Mouse (Mus musculus): ENCODE measurements around the gene Elmod3. TPM values are rescaled to one million over a fixed set of nuclear protein-coding genes. Genes with fewer than 3 reads are reported as not detected.

Elmod3 gene
- total RNA-seq, 2 experiments from 2014 or later: 24.5 to 24.8 TPM

GRCm38 (mm10) chr6:72615151-72615550, 16.9 kb upstream of the Elmod3 start:
- DNase-seq (ENCODE audit: low spot score in 2 of 2): no peak

DNA sequence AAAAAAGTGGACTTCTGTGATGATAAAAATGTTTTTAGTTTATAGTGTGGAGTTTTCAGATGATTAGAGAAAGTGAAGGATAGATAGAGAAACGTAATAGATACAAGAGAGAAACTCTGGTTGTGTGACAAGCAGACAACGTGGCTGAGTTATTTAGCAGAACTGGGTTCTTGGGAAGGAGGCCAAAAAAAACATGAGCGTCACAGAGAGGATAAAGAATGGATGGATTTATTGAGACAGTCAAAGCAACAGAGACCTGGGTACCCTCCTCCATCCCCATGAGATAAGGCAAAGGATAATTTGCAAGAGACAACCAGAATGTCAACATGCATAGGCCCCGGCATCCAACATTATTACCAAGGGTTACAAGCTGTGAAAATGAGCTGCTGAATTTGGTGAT, 12.0 kb upstream of the Elmod3 start:
- DNase-seq (ENCODE audit: low spot score in 2 of 2): no peak

DNA sequence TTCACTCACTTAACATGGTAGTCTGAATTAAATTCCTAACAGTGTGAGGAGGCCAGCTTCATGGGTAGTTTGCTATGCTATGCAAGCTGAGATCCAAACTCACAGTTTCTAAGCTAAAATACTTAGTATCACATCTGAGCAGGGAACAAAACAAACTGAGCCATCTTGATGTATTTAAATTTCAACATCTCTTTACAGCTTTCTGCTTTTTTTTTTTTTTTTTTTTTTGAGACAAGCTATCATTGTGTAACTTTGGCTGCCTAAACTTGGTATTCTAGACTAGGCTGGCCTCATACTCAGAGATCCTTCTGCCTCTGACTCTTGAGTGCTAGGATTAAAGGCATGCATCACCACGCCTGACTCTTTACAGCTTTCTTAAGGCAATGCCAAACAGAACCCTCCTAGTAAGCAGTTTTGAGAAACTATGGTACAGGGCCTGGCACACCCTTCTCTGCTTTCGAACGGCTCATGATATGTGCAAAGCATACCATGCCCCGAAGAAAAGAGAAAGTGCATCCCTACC, 10.5 kb upstream of the Elmod3 start:
- no peak for DNase-seq (ENCODE audit: low spot score in 2 of 2)

- DNase-seq (ENCODE audit: low spot score in 2 of 2): no peak
Observed at GRCm38 (mm10) chr6:72607676-72608075, 9.5 kb upstream of the Elmod3 start.

DNA sequence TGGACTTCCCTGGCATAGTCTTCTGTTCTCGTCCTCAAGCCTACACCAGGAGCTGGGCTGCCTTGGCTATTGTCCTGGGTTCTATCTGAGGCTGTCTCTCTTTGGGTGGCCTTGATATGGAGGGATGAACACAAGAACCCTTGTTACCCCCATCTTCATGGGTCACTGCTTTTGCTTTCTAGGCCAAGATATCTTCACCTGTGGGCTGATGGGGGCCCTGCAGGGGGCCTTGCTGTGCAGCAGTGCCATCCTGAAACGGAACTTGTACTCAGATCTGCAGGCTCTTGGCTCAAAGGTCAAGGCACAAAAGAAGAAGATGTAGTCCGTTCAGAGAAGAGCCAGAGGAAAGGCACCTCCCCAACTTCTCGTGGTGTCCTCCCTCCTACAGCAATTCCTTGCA, 8.8 kb upstream of the Elmod3 start:
- no peak for DNase-seq (ENCODE audit: low spot score in 2 of 2)

DNA sequence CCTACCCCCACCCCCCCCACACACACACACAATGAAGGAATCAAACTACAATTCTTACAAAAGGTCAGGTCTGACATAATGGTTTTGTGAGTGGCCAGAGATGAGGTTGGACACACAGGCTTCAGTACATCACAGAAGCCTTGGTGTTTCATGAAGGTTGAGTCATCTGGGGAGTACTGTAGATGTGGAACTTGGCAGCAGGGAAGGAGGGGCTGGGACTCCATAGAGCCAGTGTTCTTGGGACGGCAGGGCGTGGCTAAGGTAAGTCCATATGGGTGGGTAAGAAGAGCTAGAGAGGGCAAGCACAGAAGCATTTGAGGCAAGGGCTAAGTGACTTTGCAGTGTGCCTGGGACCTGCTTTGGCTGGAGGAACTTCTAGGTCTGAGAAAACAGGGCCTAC, 5.9 kb upstream of the Elmod3 start:
- no peak for DNase-seq (ENCODE audit: low spot score in 2 of 2)

- DNase-seq (ENCODE audit: low spot score in 2 of 2): peak; percentile 56 to 90
Observed at GRCm38 (mm10) chr6:72601732-72602131, 3.5 kb upstream of the Elmod3 start.

GRCm38 (mm10) chr6:72600771-72601170, 2.6 kb upstream of the Elmod3 start:
- DNase-seq (ENCODE audit: low spot score in 2 of 2): no peak

DNA sequence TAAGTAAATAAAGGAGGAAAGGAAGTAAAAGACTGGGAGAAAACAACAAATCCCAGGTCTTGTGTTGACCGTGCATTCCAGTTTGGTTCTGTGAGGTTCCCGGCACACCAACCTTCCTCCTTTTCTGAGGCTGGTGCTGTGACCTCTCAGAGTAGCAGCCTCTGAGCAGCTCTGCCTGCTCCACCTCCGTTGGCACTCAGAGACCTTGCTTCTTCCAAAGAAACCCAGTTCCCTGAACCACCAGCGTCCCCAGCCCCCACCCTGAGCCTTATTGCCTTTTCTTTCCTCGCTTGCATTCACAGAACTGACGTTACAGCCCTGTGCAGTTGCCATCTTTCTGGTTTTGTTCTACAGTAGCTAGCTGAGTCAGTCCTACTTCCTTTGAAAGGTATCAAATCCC, 2.0 kb upstream of the Elmod3 start:
- no peak for DNase-seq (ENCODE audit: low spot score in 2 of 2)

- DNase-seq (ENCODE audit: low spot score in 2 of 2): no peak
Observed at GRCm38 (mm10) chr6:72598791-72599557, 761 bp upstream of the Elmod3 start.

GRCm38 (mm10) chr6:72597083-72597874, 934 bp downstream of the Elmod3 start:
- DNase-seq (ENCODE audit: low spot score in 2 of 2): peak in 1 of 2 experiments; percentile 42

- no peak for DNase-seq (ENCODE audit: low spot score in 2 of 2)
Observed at GRCm38 (mm10) chr6:72593914-72594313, 4.3 kb downstream of the Elmod3 start.

DNA sequence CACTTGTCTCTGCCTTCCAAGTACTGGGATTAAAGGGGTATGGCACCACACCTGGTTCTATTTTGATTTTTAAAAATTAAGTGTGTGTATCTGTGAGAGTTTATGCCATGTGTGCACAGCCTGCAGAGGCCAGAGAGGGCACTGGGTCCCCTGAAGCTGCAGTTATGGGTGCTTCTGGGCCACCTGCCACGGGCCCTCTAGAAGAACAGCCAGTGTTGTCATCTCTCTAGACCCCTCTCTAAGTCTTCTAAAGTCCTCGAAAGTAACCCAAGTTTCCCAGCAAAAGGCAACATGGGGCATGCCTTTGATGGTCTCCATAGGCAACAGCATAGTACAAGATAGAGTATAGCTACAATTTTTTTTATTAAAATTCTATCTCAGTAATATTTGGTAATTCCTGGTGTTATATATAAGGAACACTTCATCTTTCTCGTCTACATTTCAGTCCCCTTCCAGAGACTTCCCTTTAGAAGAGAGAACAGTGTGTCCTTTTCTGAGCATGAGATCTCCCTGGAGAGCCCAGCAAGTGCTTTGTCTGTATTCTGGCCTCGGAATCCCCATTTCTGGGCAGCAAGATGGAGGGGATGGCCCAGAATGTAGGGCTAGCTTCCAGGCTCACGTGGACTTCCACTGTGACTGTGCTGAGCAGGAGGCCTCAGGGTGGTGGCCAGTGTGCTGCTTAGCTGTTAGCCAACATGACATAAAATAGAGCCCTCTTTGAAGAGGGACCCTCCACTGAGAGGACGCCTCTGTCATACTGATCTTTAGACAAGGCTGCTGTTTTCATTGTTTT, 5.0 kb downstream of the Elmod3 start:
- peak in 1 of 2 experiments; percentile 36 for DNase-seq (ENCODE audit: low spot score in 2 of 2)

DNA sequence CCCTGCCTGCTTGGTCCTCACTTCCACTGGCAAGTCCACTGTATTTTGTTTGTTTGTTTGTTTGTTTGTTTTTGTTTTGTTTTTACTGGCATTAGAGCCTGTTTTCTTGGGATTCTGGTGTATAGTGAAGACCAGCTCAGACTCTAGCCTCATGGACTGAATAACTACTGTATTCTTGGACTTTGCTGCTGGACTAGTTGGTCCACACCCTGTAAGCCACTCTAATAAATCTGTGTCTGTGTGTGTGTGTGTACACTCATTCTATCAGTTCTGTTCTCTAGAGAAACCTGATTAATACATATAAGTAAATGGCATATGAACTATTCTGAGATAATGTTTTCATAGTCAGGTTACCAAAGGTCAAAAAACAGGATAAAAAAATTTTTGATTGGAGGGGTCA, 8.1 kb downstream of the Elmod3 start:
- DNase-seq (ENCODE audit: low spot score in 2 of 2): no peak

DNA sequence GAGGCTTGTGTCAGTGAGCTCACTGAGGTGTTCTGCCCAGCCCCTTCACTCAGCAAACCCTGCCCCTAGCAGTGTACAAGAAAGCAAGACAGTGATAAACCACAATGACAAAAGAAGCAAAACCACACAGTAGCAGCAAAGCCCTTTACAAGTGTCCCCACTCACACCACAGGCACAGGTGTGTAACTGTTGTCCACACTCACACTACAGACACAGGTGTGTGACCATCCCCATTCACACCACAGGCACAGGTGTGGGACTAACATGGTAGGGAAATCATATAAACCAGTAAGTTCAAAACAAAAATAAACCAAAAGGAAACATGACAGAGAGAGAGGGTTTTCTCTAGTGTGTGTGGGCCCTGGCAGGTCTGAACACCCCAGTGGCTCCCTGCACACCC, 9.9 kb downstream of the Elmod3 start:
- DNase-seq (ENCODE audit: low spot score in 2 of 2): no peak

DNA sequence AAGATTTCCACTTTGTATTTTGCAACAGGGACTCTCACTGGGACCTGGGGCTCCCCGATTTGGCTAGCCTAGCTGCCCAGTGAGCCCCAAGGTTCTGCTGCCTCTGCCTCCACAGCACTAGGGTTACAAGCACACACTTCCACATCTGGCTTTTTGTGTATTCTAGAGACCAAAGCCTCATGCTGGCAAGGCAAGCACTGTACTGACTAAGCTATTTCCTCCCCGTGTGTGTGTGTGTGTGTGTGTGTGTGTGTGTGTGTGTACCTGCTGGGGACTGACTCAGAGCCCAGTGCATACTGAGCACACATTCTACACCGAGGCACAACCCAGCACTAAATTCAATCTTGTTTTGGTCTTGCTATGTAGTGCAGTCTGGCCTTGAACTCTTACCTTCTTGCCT, 11.5 kb downstream of the Elmod3 start:
- no peak for DNase-seq (ENCODE audit: low spot score in 2 of 2)

- no peak for DNase-seq (ENCODE audit: low spot score in 2 of 2)
Observed at GRCm38 (mm10) chr6:72584154-72584553, 14.1 kb downstream of the Elmod3 start.

- no peak for DNase-seq (ENCODE audit: low spot score in 2 of 2)
Observed at GRCm38 (mm10) chr6:72583211-72583839, 14.9 kb downstream of the Elmod3 start.

DNA sequence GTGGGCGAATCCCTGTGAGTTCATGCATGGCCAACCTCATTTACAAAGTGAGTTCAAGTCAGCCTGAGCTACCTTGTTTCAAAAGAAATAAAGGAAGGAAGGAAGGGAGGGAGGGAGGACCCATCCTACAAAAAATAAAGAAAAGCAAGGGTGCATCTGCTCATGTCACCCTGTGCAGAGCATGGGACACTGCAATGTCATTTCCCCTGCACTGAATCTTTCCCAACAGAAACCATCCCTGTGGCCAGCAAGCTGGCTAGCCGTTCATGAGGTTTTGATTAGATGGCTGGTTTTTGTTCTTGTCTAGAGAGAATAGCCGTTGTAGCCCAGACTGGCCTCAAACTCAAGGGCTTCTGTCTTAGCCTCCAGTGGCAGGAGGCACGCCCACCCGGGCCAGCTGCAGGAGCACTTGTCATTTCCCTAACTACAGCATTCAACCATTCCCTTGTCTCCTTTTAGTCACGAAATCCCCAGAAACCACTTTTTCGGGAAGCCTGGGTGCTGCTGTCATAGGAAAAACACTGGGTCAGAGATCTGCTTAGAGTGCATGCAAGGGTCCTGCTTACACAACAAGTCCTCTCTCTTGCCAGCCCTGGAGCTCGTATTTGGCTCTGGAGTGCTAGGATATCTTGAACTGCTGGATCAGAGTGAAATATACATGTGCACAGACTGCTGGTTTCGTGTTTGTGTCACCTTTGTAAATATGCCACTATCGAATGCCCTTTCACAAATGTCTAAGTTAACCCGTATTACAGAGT, 16.4 kb downstream of the Elmod3 start:
- no peak for DNase-seq (ENCODE audit: low spot score in 2 of 2)

DNA sequence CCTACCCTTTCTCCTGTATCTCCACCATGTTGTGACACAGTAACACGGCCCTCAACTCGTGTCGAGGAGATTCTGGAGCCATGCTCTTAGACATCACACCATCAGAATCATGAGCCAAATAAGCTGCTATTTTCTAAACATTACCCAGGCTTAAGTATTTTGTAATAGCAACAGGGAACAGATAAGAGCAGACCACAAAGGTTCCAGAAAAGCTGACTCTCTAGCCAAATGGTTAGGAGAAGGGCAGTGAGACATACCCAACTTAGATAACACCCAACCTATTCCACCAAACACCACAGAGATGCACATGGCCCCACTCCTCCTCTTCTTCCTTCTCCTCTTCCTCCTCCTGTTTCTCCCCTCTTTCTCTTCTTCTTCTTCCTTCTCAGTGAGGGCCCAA, 22.2 kb downstream of the Elmod3 start:
- DNase-seq (ENCODE audit: low spot score in 2 of 2): no peak

All from layer of hippocampus, adult 18-20 months (tissue).